Comparison of ENCODE assay signal across 11 mouse cellular contexts in genomic region chr1:177045885-177046284, GRCm38 (mm10).
DNase-seq lines count a peak whose midpoint lies in the region; ATAC-seq and TF ChIP-seq lines count a peak whose summit lies in the region.
"Had no signal": no experiment of that assay in that cellular context is flagged by ENCODE, and none has a peak within 500 bp of the region (broad histone marks: within the 10 kb centered on the region; RNA-seq: fewer than 3 reads in every experiment).

No protein-coding gene starts in this region.

- H3K9me3 ChIP-seq in heart, embryonic 12.5 days (replicated peaks): no peaks in the 10 kb centered on the region
- H3K9me3 ChIP-seq in forebrain, embryonic 14.5 days (replicated peaks; ENCODE audit: control insufficient read depth, low read length): no peaks in the 10 kb centered on the region
- no peaks in the 10 kb centered on the region for H3K9me3 ChIP-seq in midbrain, postnatal 0 days (ENCODE audit: low read length)
- H3K9me3 ChIP-seq: forebrain, embryonic 13.5 days; lung, embryonic 15.5 days had no signal

- 0 out of 2 replicates have a peak, but pooled peaks cover 2% of the 10 kb centered on the region for H3K4me1 ChIP-seq in heart, embryonic 12.5 days (replicated peaks)
- H3K4me1 ChIP-seq in forebrain, embryonic 14.5 days (ENCODE audit: control insufficient read depth, insufficient read depth, low read length): peaks cover 3% of the 10 kb centered on the region; the same call in 1 of the 2 replicates
- no peaks in the 10 kb centered on the region for H3K4me1 ChIP-seq in midbrain, postnatal 0 days (ENCODE audit: insufficient read depth, low read length)
- H3K4me1 ChIP-seq: lung, embryonic 15.5 days had no signal

- no peak for ATAC-seq in heart, embryonic 12.5 days (ENCODE audit: insufficient number of reproducible peaks, low FRiP score)
- no peak for ATAC-seq in forebrain, embryonic 14.5 days
- ATAC-seq in midbrain, postnatal 0 days (ENCODE audit: low FRiP score): no peak
- ATAC-seq: forebrain, embryonic 13.5 days had no signal

- no peak overlapping the region for H3K4me3 ChIP-seq in heart, embryonic 12.5 days
- no peak overlapping the region for H3K4me3 ChIP-seq in forebrain, embryonic 14.5 days (ENCODE audit: low read depth, low read length)
- H3K4me3 ChIP-seq in midbrain, postnatal 0 days (ENCODE audit: low read depth, low read length): no peak overlapping the region
- H3K4me3 ChIP-seq: forebrain, embryonic 13.5 days; lung, embryonic 15.5 days had no signal

- no peak overlapping the region for H3K27ac ChIP-seq in heart, embryonic 12.5 days (ENCODE audit: poor library complexity, severe bottlenecking)
- no peak overlapping the region for H3K27ac ChIP-seq in forebrain, embryonic 14.5 days (ENCODE audit: low read depth, low read length)
- no peak overlapping the region for H3K27ac ChIP-seq in midbrain, postnatal 0 days (ENCODE audit: low read depth, low read length)
- H3K27ac ChIP-seq: forebrain, embryonic 13.5 days; lung, embryonic 15.5 days had no signal

- peak; percentile 19 to 20 for DNase-seq in heart, adult 18-20 months
- peak; percentile 32 for DNase-seq in 3T3-L1 (ENCODE audit: low read depth, low spot score)
- peak; percentile 16 for DNase-seq in adrenal gland, postnatal 25 days
- DNase-seq in kidney, postnatal 4 days: peak; percentile 47 to 67
- DNase-seq in forebrain, embryonic 14.5 days (ENCODE audit: low spot score): no peak
- no peak for DNase-seq in midbrain, postnatal 0 days (ENCODE audit: low spot score)
- DNase-seq: heart, postnatal 4 days; layer of hippocampus, adult 9-11 months had no signal

- no peak overlapping the region for H3K9ac ChIP-seq in heart, embryonic 12.5 days
- H3K9ac ChIP-seq in forebrain, embryonic 14.5 days (ENCODE audit: low read length): no peak overlapping the region
- no peak overlapping the region for H3K9ac ChIP-seq in midbrain, postnatal 0 days (replicated peaks; ENCODE audit: low read length, poor library complexity, severe bottlenecking)
- H3K9ac ChIP-seq: forebrain, embryonic 13.5 days; lung, embryonic 15.5 days had no signal

- no peak overlapping the region for H3K4me2 ChIP-seq in heart, embryonic 12.5 days
- H3K4me2 ChIP-seq in forebrain, embryonic 14.5 days (ENCODE audit: low read length): no peak overlapping the region
- no peak overlapping the region for H3K4me2 ChIP-seq in midbrain, postnatal 0 days (ENCODE audit: low read depth, low read length, poor library complexity, severe bottlenecking)
- H3K4me2 ChIP-seq: forebrain, embryonic 13.5 days; lung, embryonic 15.5 days had no signal

- no peaks in the 10 kb centered on the region for H3K36me3 ChIP-seq in heart, embryonic 12.5 days
- H3K36me3 ChIP-seq in forebrain, embryonic 14.5 days (ENCODE audit: control insufficient read depth, insufficient read depth, low read length): peaks cover 10% of the 10 kb centered on the region; the same call in 1 of the 2 replicates
- H3K36me3 ChIP-seq in midbrain, postnatal 0 days (ENCODE audit: insufficient read depth, low read length): no peaks in the 10 kb centered on the region
- H3K36me3 ChIP-seq: lung, embryonic 15.5 days had no signal

- TF ChIP-seq CTCF in midbrain, postnatal 0 days (IDR thresholded peaks at IDR 0.05): no peak

- H3K27me3 ChIP-seq in heart, embryonic 12.5 days (replicated peaks): no peaks in the 10 kb centered on the region
- H3K27me3 ChIP-seq in forebrain, embryonic 14.5 days (replicated peaks; ENCODE audit: control insufficient read depth, insufficient read depth, low read length): no peaks in the 10 kb centered on the region
- no peaks in the 10 kb centered on the region for H3K27me3 ChIP-seq in midbrain, postnatal 0 days (ENCODE audit: insufficient read depth, low read length)
- H3K27me3 ChIP-seq: forebrain, embryonic 13.5 days; lung, embryonic 15.5 days had no signal

Comparison
In these comparisons a context has a peak if more than half of its experiments do, and no peak if none do; other contexts are left out.
1. DNase-seq: peak in heart, adult 18-20 months (2 of 2), 3T3-L1 (single experiment), adrenal gland, postnatal 25 days (single experiment) and kidney, postnatal 4 days (2 of 2); none in forebrain, embryonic 14.5 days (single experiment) and midbrain, postnatal 0 days (single experiment).